Mouse (Mus musculus) ES-Bruce4 (cell line): ENCODE measurements at regions not wholly inside any gene's neighbourhood (a gene's known extent, or its start where the extent isn't known, plus 50 kb on each side); places are given as distances from the start of the nearest gene placed in this dataset.
A peak's percentile ranks its signal among the peaks of the same experiment; 100 is the strongest.

ENCODE experiments used
- H3K27ac ChIP-seq: 2 replicates; pipeline ENCODE4 v1.5.1; 2012; ENCODE audit warnings: low read length, inconsistent platforms; ENCODE audit not compliant: insufficient read depth
- H3K27me3 ChIP-seq: 2 replicates; pipeline ENCODE4 v1.6.1; 2012; ENCODE audit warnings: mild to moderate bottlenecking, low read length, inconsistent platforms; ENCODE audit not compliant: control insufficient read depth, poor library complexity, insufficient read depth, severe bottlenecking
- H3K36me3 ChIP-seq: 2 replicates; pipeline ENCODE4 v1.6.1; 2012; ENCODE audit warnings: inconsistent platforms, mild to moderate bottlenecking, low read length, moderate library complexity; ENCODE audit not compliant: control insufficient read depth, poor library complexity, insufficient read depth, severe bottlenecking
- H3K4me1 ChIP-seq: one replicate; pipeline ENCODE4 v1.8.1; 2011; ENCODE audit warnings: low read length; ENCODE audit not compliant: control insufficient read depth, insufficient read depth
- H3K4me3 ChIP-seq: 2 replicates; pipeline ENCODE4 v1.5.1; 2011; ENCODE audit warnings: low read depth, mild to moderate bottlenecking, low read length
- H3K9ac ChIP-seq: 2 replicates; pipeline ENCODE4 v1.6.1; 2012; ENCODE audit warnings: low read depth, mild to moderate bottlenecking, inconsistent platforms; ENCODE audit not compliant: poor library complexity, severe bottlenecking
- H3K9me3 ChIP-seq: replicated peaks from 2 replicates; pipeline ENCODE4 v1.6.1; 2012; ENCODE audit warnings: mild to moderate bottlenecking, low read length, inconsistent platforms; ENCODE audit not compliant: control insufficient read depth, poor library complexity, insufficient read depth, severe bottlenecking
- CTCF ChIP-seq: IDR thresholded peaks from one replicate; pipeline ENCODE4 v1.8.1; 2011; ENCODE audit warnings: low read depth, low read length
- EP300 ChIP-seq: IDR thresholded peaks from 2 replicates; pipeline ENCODE4 v1.6.1; 2011; ENCODE audit warnings: low read depth, low read length; ENCODE audit not compliant: insufficient read depth
- POLR2A ChIP-seq: IDR thresholded peaks from one replicate; pipeline ENCODE4 v1.8.1; 2011; ENCODE audit warnings: low read length; ENCODE audit not compliant: insufficient read depth

DNA sequence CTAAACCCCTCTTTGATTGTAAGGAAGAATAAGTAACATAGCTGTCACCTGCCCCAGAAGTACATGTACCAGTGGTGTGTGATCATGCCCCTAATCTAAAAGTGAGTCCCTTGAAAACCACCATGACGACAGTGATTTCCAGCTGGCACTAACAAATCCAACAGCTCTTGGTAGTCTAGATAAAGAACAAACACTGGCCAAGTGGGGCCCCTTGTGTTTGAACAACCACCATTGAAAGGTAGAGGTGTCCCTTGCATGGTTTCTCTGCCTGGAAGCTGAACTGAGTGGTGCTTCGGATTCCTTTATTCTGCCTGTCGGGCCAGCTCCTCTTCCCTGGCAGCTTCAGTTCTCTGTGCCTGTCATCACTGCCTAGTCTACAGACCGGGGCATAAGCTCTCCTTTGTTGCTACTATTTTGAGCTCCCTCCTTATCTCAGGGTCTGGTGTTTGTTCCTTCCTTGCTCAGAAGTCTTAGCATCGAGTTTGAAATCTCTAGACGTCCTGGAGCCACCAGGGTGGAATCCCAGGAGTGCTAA is 150.3 kb downstream of the Tgfb2 start:
- H3K27ac ChIP-seq = no peak overlapping the region
- no peaks in the 10 kb centered on the region for H3K27me3 ChIP-seq
- no peaks in the 10 kb centered on the region for H3K9me3 ChIP-seq
- no peak overlapping the region for H3K4me3 ChIP-seq
- TF ChIP-seq POLR2A = no peak
- no peak for TF ChIP-seq CTCF
- TF ChIP-seq EP300 = no peak
- no peaks in the 10 kb centered on the region for H3K4me1 ChIP-seq
- H3K36me3 ChIP-seq = no peaks in the 10 kb centered on the region
- no peak overlapping the region for H3K9ac ChIP-seq

DNA sequence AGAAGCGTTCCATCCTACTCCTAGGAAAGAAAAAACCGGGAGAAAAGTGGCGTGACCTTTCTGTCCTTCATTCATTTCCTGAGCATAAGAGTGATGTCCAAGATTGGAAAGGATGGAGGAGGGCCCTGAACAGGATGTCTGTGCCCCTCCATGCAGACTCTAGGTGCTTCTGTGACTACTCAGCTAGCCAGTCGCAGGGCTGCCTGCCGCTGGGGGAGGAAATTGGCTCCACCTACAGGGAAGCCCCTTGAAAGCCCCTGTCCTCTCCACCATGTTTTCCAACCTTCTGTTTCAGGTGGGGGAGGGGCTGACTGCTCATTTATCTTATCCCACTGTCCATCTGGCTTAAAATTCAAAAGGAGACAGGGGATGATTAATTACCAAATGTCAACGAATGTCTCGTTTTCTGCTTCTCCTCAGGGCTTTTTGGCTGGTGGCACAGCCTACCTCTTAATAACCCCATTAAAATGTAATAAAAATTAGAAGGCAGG is 151.2 kb downstream of the Tgfb2 start:
- Histone ChIP-seq H3K9ac (no peak overlapping the region), H3K4me3 (no peak overlapping the region), H3K27ac (no peak overlapping the region), H3K9me3 (no peaks in the 10 kb centered on the region), H3K36me3 (no peaks in the 10 kb centered on the region), H3K4me1 (no peaks in the 10 kb centered on the region), H3K27me3 (no peaks in the 10 kb centered on the region)
- TF ChIP-seq CTCF (no peak), EP300 (no peak), POLR2A (no peak)

DNA sequence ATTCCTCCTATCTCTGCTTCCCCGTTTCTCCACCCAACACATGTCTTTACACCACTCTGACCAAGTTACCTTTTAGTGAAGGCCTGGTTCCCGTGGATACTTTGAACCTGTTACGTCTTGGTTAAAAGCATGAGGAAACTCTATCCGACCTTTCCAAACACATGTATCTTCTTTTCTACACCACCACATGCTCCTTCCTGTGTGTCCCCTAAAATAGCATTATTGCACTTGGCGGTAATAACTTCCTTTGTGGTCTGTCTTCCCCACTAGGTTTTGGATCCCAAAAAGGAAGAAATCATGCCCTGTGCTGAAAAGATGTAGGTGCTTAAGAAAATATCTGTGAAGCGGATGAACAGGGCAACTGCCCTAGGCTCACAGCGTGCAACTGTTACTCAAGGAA is 153.1 kb downstream of the Tgfb2 start:
- Histone ChIP-seq H3K9me3 (no peaks in the 10 kb centered on the region), H3K36me3 (no peaks in the 10 kb centered on the region), H3K4me3 (no peak overlapping the region), H3K4me1 (no peaks in the 10 kb centered on the region), H3K9ac (no peak overlapping the region), H3K27ac (no peak overlapping the region), H3K27me3 (no peaks in the 10 kb centered on the region)
- TF ChIP-seq POLR2A (no peak), CTCF (no peak), EP300 (no peak)

DNA sequence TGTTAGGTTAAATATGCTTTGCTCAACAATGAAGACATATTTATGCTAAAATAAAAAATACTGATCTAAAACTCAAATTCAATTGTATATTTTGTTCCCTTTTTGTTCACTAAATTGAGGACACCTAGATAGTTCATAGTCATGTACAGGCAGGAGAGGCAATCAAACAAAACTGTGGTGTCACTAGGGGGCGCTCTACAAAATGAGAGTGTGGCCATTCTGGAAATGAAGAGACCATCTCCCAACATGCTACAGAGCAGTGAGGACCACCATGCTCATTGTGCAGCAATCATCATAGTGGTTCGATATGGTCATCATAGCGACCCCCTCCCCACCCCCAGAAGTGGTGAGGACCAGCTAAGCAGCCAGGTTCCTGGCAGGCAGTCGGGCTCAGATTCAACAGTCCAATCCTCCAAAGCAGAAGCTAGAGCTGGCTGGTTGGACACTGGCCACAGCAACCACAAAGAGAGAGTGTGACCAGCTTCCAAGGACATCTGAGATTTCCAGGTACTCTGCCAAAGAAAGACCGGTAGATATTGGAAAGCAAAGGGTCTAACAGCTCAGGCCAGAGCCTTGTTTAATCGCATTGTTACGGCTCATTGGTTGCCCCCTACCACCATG is 155.4 kb downstream of the Tgfb2 start:
- Histone ChIP-seq H3K4me3 (no peak overlapping the region), H3K27me3 (no peaks in the 10 kb centered on the region), H3K36me3 (no peaks in the 10 kb centered on the region), H3K9me3 (no peaks in the 10 kb centered on the region), H3K4me1 (no peaks in the 10 kb centered on the region), H3K27ac (no peak overlapping the region), H3K9ac (no peak overlapping the region)
- TF ChIP-seq EP300 (no peak), CTCF (peak; percentile 26), POLR2A (no peak)

DNA sequence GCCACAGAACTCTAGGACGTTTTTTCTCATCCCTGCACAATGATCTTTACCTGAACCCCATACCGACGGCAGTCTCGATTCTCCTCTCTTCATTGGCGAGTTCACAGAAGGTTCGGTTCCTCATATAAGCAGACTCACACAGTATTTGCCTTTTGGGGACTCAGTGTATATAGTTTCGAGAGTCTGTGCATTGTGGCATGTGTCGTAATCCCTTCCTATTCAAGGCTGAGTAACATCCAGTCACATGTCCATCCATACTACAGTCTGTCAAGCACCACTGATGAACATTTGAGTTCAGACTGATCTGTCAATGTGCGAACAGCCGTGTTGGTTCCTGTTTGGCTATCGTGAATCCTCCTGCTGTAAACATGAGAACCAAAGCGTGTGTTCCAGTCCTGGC is 156.6 kb downstream of the Tgfb2 start:
- no peak overlapping the region for H3K9ac ChIP-seq
- no peaks in the 10 kb centered on the region for H3K4me1 ChIP-seq
- H3K9me3 ChIP-seq = no peaks in the 10 kb centered on the region
- H3K27me3 ChIP-seq = no peaks in the 10 kb centered on the region
- no peaks in the 10 kb centered on the region for H3K36me3 ChIP-seq
- H3K4me3 ChIP-seq = no peak overlapping the region
- H3K27ac ChIP-seq = no peak overlapping the region
- no peak for TF ChIP-seq POLR2A
- no peak for TF ChIP-seq EP300
- no peak for TF ChIP-seq CTCF

DNA sequence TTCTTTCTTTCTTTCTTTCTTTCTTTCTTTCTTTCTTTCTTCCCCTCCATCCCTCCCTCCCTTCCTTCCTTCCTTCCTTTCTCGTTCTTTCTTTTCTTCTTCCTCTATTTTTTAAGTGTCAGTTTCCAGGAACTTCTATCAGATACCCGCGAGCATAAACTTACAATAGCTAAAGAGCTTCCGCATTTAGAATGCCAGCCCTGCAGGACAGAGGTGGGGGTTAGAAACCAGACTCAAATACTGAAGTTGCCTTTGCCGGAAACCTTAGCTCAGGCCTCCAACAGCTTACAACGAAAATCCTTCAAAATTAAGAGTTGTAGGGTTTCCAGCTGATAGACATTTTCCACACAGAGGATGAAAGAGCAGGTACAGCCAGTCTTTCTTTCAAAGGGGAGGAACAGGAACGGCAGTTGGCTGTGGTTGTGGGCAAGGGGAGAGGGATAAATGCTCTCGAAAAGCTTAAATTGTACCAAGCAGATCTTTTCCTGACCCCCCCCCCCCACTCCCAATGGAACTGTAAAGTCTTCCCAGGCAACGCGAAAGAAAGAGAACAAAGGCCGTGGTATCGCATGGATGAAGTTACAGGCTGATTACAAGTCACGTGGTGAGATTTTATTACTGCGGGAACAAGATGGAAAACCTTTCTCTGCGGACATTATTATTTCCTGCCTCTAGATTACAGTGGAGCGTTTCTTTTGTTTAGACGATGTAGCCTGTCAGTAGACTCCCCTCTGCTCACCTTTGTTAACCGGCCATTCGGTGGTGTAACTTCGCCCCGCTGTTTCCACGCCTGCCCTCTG is 159.2 kb downstream of the Tgfb2 start:
- TF ChIP-seq POLR2A = no peak
- no peak for TF ChIP-seq CTCF
- no peak for TF ChIP-seq EP300
- H3K4me1 ChIP-seq = no peaks in the 10 kb centered on the region
- H3K27me3 ChIP-seq = no peaks in the 10 kb centered on the region
- H3K9ac ChIP-seq = no peak overlapping the region
- no peak overlapping the region for H3K4me3 ChIP-seq
- no peaks in the 10 kb centered on the region for H3K9me3 ChIP-seq
- H3K27ac ChIP-seq = no peak overlapping the region
- H3K36me3 ChIP-seq = no peaks in the 10 kb centered on the region
